Mouse (Mus musculus) G1E (cell line): ENCODE data around the gene Cyp2d9.
"Not testable (repeated sequence)": the region's sequence is repeated elsewhere in the genome, so short reads cannot be mapped to it uniquely, and the experiment has no call there.

Experiments
- CTCF ChIP-seq: IDR thresholded peaks from 2 replicates; pipeline ENCODE4 v1.5.1; 2012; ENCODE audit warnings: low read depth, low read length, inconsistent platforms, mixed read lengths
- GATA1 ChIP-seq: IDR thresholded peaks from 2 replicates; pipeline ENCODE4 v1.6.1; 2012; ENCODE audit warnings: borderline replicate concordance, low read length, inconsistent platforms, mixed read lengths
- GATA2 ChIP-seq: IDR thresholded peaks from 2 replicates; pipeline ENCODE4 v1.6.1; 2012; ENCODE audit warnings: low read depth, low read length, inconsistent platforms, borderline replicate concordance
- POLR2AphosphoS5 ChIP-seq: IDR thresholded peaks from 2 replicates; pipeline ENCODE4 v1.6.1; 2012; ENCODE audit warnings: low read depth, low read length, inconsistent platforms; ENCODE audit not compliant: insufficient replicate concordance
- TAL1 ChIP-seq: conservative IDR thresholded peaks from 2 replicates; pipeline ENCODE4 v1.6.1; 2012; ENCODE audit warnings: low read depth, low read length, inconsistent platforms, mixed read lengths

DNA sequence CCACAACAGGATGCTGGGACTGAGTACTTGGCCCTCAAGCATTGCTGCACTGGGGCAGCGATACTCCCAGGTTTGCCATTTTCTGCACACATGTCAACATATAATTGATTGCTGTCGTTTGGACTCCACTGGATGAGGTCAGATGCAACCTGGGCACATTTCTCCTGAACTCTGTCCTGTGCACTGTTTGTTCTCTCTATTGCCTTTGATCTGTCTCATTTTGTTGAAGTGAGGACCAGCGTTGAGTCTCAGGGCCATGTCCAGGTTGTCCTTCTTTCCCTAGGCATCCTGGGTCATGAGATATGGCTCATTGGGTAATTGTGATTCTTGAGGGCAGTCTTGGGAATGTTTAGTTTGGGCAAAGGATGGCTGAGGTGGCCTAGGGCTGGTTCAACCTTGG lies 37.3 kb upstream of the Cyp2d9 start:
- not testable (repeated sequence) for TF ChIP-seq GATA1, CTCF, TAL1, POLR2AphosphoS5, GATA2
